Mouse (Mus musculus): ENCODE data around the gene Plxnd1. TPM values are rescaled to one million over a fixed set of nuclear protein-coding genes. Genes with fewer than 3 reads are reported as not detected.

Gene Plxnd1
- 10 to 100 TPM; 23.1 to 27.1 TPM for total RNA-seq (2023)

DNA sequence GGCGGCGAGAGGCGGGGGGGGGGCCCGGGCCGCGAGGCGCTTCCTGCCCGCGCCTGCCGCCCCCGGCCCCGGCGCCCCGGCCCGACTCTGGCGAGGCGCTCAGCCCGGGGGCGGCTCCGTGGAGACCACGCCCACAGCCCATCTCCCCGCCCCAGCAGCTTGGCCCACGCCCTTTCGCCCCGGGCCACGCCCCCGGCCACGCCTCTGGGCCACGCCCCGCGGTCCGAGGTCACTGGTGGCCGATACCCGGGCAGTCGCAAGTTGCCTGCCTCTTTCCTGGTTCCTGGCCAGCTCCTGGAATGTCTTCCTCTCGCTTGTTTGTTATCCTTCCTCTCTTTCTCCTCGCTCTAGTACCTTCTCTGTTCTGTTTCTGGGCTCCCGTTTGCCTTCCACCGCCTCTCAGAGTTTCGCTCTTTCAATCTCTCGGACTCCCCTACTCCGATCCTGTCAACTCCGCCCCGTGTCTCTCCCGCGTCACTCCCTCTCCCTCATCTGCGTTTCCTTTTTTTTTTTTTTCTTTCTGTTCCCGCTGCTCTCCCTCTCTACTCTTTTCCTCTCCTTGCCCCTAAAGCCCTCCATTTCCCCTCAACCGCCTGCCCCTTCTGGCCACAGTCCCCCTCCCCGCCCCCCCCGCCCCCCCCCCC is at the start of gene Plxnd1:
TSS of gene Plxnd1 (minus strand) at position 129 of the 644 bp plus-strand sequence.

GRCm38 (mm10) chr6:115944638-115945037 is 50.2 kb downstream of the Plxnd1 start, which contains the start of gene H1foo:
Gene H1foo (plus strand): TSS chr6:115944938.

DNA sequence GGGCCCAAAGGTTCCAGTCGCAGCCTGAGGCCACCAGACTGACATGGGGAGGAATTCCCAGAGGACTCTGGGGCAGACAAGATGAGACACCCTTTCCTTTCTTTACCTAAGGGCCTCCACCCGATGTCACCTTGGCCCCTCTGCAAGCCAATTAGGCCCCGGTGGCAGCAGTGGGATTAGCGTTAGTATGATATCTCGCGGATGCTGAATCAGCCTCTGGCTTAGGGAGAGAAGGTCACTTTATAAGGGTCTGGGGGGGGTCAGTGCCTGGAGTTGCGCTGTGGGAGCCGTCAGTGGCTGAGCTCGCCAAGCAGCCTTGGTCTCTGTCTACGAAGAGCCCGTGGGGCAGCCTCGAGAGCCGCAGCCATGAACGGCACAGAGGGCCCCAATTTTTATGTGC is 63.2 kb downstream of the Plxnd1 start, which contains the start of gene Rho:
TSS of gene Rho (plus strand) at position 110 of the 400 bp plus-strand sequence.

Other genes with a start within 250 kb of the Plxnd1 start
- under 1 TPM in 1 of 2 experiments, not detected in 1; 0.44 TPM for gene Tmem40, start 232.6 kb downstream of the Plxnd1 start, total RNA-seq (2023)
- gene Cand2, start 220.5 kb downstream of the Plxnd1 start, total RNA-seq (2023): 1 to 10 TPM; 6.5 to 8.5 TPM
- 1,000 to 10,000 TPM; 3,185 to 3,320 TPM for gene Rpl32, start 186.3 kb downstream of the Plxnd1 start, total RNA-seq (2023)
- gene Efcab12, start 156.6 kb downstream of the Plxnd1 start, total RNA-seq (2023): 1 to 10 TPM in 1 of 2 experiments, under 1 TPM in 1; 0.99 to 1.2 TPM
- gene Mbd4, start 141.6 kb downstream of the Plxnd1 start, total RNA-seq (2023): 1 to 10 TPM; 7.9 to 8.5 TPM
- gene Ift122, start 141.5 kb downstream of the Plxnd1 start, total RNA-seq (2023): 1 to 10 TPM; 3.0 to 3.3 TPM
- gene Rho, start 63.3 kb downstream of the Plxnd1 start, total RNA-seq (2023): not detected
- not detected for gene H1foo, start 50.1 kb downstream of the Plxnd1 start, total RNA-seq (2023)
- gene Tmcc1, start 198.5 kb upstream of the Plxnd1 start, total RNA-seq (2023): 10 to 100 TPM; 43.2 to 46.8 TPM
- 10 to 100 TPM; 95.6 to 98.6 TPM for gene Washc2, start 213.0 kb upstream of the Plxnd1 start, total RNA-seq (2023)

All from T-cell, adult 66 days (primary cell).